Mouse (Mus musculus) kidney, embryonic 16.5 days (tissue): ENCODE results near the gene Retnla. TPM values are rescaled to one million over a fixed set of nuclear protein-coding genes. Genes with fewer than 3 reads are reported as not detected.

Experiments used
- ATAC-seq: fragments of 200-750 bp; cut with Nextera tagmentation; 2 replicates; pipeline ENCODE4 v1.8.0; 2017; ENCODE audit warnings: moderate TSS enrichment; ENCODE audit not compliant: low FRiP score, low TSS enrichment
- H3K27ac ChIP-seq: fragments of 300-500 bp; sonication (generic); 2 replicates; pipeline ENCODE4 v1.5.1; 2014; ENCODE audit warnings: low read length
- H3K27me3 ChIP-seq: fragments of 300-500 bp; sonication (generic); 2 replicates; pipeline ENCODE4 v1.6.1; 2014; ENCODE audit warnings: low read length, control low read depth, mixed read lengths; ENCODE audit not compliant: insufficient read depth
- H3K36me3 ChIP-seq: fragments of 300-500 bp; sonication (generic); 2 replicates; pipeline ENCODE4 v1.6.1; 2014; ENCODE audit warnings: low read length, control low read depth, mixed read lengths; ENCODE audit not compliant: insufficient read depth
- H3K4me1 ChIP-seq: fragments of 300-500 bp; sonication (generic); 2 replicates; pipeline ENCODE4 v1.6.1; 2014; ENCODE audit warnings: low read length, control low read depth, mixed read lengths; ENCODE audit not compliant: insufficient read depth
- H3K4me2 ChIP-seq: fragments of 300-500 bp; sonication (generic); replicated peaks from 2 replicates; pipeline ENCODE4 v1.6.1; 2014; ENCODE audit warnings: low read depth, low read length
- H3K4me3 ChIP-seq: fragments of 300-500 bp; sonication (generic); 2 replicates; pipeline ENCODE4 v1.5.1; 2014; ENCODE audit warnings: mild to moderate bottlenecking, low read length
- H3K9ac ChIP-seq: fragments of 300-500 bp; sonication (generic); replicated peaks from 2 replicates; pipeline ENCODE4 v1.6.1; 2014; ENCODE audit warnings: low read length
- H3K9me3 ChIP-seq: fragments of 300-500 bp; sonication (generic); 2 replicates; pipeline ENCODE4 v1.6.1; 2016; ENCODE audit warnings: low read length, control low read depth
- WGBS: fragments of 180-500 bp; shearing (Covaris S2); extraction: QIAGEN DNeasy Blood & Tissue Kit; methylation state at CpG from one replicate; pipeline ENCODE4 v1.1.7; 2014; 5-methylcytosine and 5-hydroxymethylcytosine counted together
- polyA plus RNA-seq: library from polyadenylated mRNA; unstranded; fragments of >200 nt; fragmentation: Nextera tagmentation; extraction: Ambion mirVana; gene quantifications from 2 replicates; pipeline ENCODE4 v1.2.1, GENCODE M21; 2015

Gene Retnla
- polyA plus RNA-seq = 1.2 TPM in 1 of 2 replicates, not detected in the other

GRCm38 (mm10) chr16:48842266-48842665, at the start of gene Retnla:
Gene Retnla (plus strand): TSS chr16:48842551.
- Histone ChIP-seq H3K9me3 (no peaks in the 10 kb centered on the region), H3K27ac (no peak within 1 kb of the TSS), H3K4me1 (no peaks in the 10 kb centered on the region), H3K4me3 (no peak within 1 kb of the TSS), H3K4me2 (no peak within 1 kb of the TSS), H3K27me3 (no peaks in the 10 kb centered on the region), H3K36me3 (no peaks in the 10 kb centered on the region), H3K9ac (no peak within 1 kb of the TSS)
- ATAC-seq = no peak
- 80% methylated on average over 3 of the region's 3 CpGs for WGBS

- ATAC-seq = no peak
- Histone ChIP-seq H3K4me1 (no peaks in the 10 kb centered on the region), H3K9ac (no peak overlapping the region), H3K36me3 (no peaks in the 10 kb centered on the region), H3K4me3 (no peak overlapping the region), H3K27ac (no peak overlapping the region), H3K27me3 (no peaks in the 10 kb centered on the region), H3K4me2 (no peak overlapping the region), H3K9me3 (no peaks in the 10 kb centered on the region)
- 80% methylated on average over 3 of the region's 3 CpGs for WGBS
Measured at GRCm38 (mm10) chr16:48798285-48798684, 44.1 kb upstream of the Retnla start.

GRCm38 (mm10) chr16:48799470-48799869, 42.9 kb upstream of the Retnla start:
- Histone ChIP-seq H3K27me3 (no peaks in the 10 kb centered on the region), H3K9ac (no peak overlapping the region), H3K4me3 (no peak overlapping the region), H3K9me3 (no peaks in the 10 kb centered on the region), H3K27ac (no peak overlapping the region), H3K4me2 (no peak overlapping the region), H3K36me3 (no peaks in the 10 kb centered on the region), H3K4me1 (no peaks in the 10 kb centered on the region)
- 80% methylated on average over 3 of the region's 3 CpGs for WGBS
- no peak for ATAC-seq

- Histone ChIP-seq H3K27me3 (no peaks in the 10 kb centered on the region), H3K27ac (no peak overlapping the region), H3K9ac (no peak overlapping the region), H3K4me1 (no peaks in the 10 kb centered on the region), H3K4me2 (no peak overlapping the region), H3K9me3 (no peaks in the 10 kb centered on the region), H3K4me3 (no peak overlapping the region), H3K36me3 (no peaks in the 10 kb centered on the region)
- WGBS = 91% methylated on average over 2 of the region's 2 CpGs
- ATAC-seq = no peak
Measured at GRCm38 (mm10) chr16:48800906-48801305, 41.4 kb upstream of the Retnla start.

- WGBS = 89% methylated on average over 1 of the region's 1 CpGs
- no peaks in the 10 kb centered on the region for H3K4me1 ChIP-seq
- no peak overlapping the region for H3K27ac ChIP-seq
- H3K4me2 ChIP-seq = no peak overlapping the region
- no peak overlapping the region for H3K9ac ChIP-seq
- H3K4me3 ChIP-seq = no peak overlapping the region
- ATAC-seq = no peak
- no peaks in the 10 kb centered on the region for H3K9me3 ChIP-seq
- H3K36me3 ChIP-seq = no peaks in the 10 kb centered on the region
- no peaks in the 10 kb centered on the region for H3K27me3 ChIP-seq
Measured at GRCm38 (mm10) chr16:48805412-48805811, 36.9 kb upstream of the Retnla start.

GRCm38 (mm10) chr16:48806521-48806920, 35.8 kb upstream of the Retnla start:
- ATAC-seq = no peak
- no peak overlapping the region for H3K27ac ChIP-seq
- H3K9me3 ChIP-seq = no peaks in the 10 kb centered on the region
- H3K4me1 ChIP-seq = no peaks in the 10 kb centered on the region
- H3K4me3 ChIP-seq = no peak overlapping the region
- H3K9ac ChIP-seq = no peak overlapping the region
- no peak overlapping the region for H3K4me2 ChIP-seq
- 83% methylated on average over 1 of the region's 1 CpGs for WGBS
- H3K27me3 ChIP-seq = no peaks in the 10 kb centered on the region
- no peaks in the 10 kb centered on the region for H3K36me3 ChIP-seq

GRCm38 (mm10) chr16:48809374-48809773, 33.0 kb upstream of the Retnla start:
- Histone ChIP-seq H3K4me2 (no peak overlapping the region), H3K4me1 (no peaks in the 10 kb centered on the region)
- 53% methylated on average over 2 of the region's 2 CpGs for WGBS

GRCm38 (mm10) chr16:48811881-48812436, 30.4 kb upstream of the Retnla start:
- no peak for ATAC-seq
- Histone ChIP-seq H3K27me3 (no peaks in the 10 kb centered on the region), H3K4me1 (no peaks in the 10 kb centered on the region), H3K36me3 (no peaks in the 10 kb centered on the region), H3K9me3 (no peaks in the 10 kb centered on the region), H3K4me2 (no peak overlapping the region), H3K27ac (no peak overlapping the region), H3K9ac (no peak overlapping the region), H3K4me3 (no peak overlapping the region)
- WGBS = 68% methylated on average over 7 of the region's 7 CpGs

More at GRCm38 (mm10) chr16:48809374-48809773, 33.0 kb upstream of the Retnla start:
- Histone ChIP-seq H3K27ac (no peak overlapping the region), H3K27me3 (no peaks in the 10 kb centered on the region), H3K9ac (no peak overlapping the region), H3K4me3 (no peak overlapping the region), H3K9me3 (no peaks in the 10 kb centered on the region), H3K36me3 (no peaks in the 10 kb centered on the region)
- ATAC-seq = no peak

GRCm38 (mm10) chr16:48816695-48817094, 25.7 kb upstream of the Retnla start, which contains the start of gene Retnlb:
Gene Retnlb (plus strand): TSS chr16:48816856.
- Histone ChIP-seq H3K9me3 (no peaks in the 10 kb centered on the region), H3K4me2 (no peak within 1 kb of the TSS), H3K27ac (no peak within 1 kb of the TSS), H3K36me3 (no peaks in the 10 kb centered on the region), H3K27me3 (no peaks in the 10 kb centered on the region), H3K4me1 (no peaks in the 10 kb centered on the region), H3K9ac (no peak within 1 kb of the TSS), H3K4me3 (no peak within 1 kb of the TSS)
- ATAC-seq = no peak
- WGBS = 93% methylated on average over 2 of the region's 2 CpGs

- Histone ChIP-seq H3K27me3 (no peaks in the 10 kb centered on the region), H3K9ac (no peak overlapping the region), H3K4me3 (no peak overlapping the region), H3K9me3 (no peaks in the 10 kb centered on the region), H3K27ac (no peak overlapping the region), H3K4me1 (no peaks in the 10 kb centered on the region), H3K4me2 (no peak overlapping the region), H3K36me3 (no peaks in the 10 kb centered on the region)
- ATAC-seq = no peak
- WGBS = 89% methylated on average over 6 of the region's 6 CpGs
Measured at GRCm38 (mm10) chr16:48818524-48818923, 23.8 kb upstream of the Retnla start.
